In the genomic region with DNA sequence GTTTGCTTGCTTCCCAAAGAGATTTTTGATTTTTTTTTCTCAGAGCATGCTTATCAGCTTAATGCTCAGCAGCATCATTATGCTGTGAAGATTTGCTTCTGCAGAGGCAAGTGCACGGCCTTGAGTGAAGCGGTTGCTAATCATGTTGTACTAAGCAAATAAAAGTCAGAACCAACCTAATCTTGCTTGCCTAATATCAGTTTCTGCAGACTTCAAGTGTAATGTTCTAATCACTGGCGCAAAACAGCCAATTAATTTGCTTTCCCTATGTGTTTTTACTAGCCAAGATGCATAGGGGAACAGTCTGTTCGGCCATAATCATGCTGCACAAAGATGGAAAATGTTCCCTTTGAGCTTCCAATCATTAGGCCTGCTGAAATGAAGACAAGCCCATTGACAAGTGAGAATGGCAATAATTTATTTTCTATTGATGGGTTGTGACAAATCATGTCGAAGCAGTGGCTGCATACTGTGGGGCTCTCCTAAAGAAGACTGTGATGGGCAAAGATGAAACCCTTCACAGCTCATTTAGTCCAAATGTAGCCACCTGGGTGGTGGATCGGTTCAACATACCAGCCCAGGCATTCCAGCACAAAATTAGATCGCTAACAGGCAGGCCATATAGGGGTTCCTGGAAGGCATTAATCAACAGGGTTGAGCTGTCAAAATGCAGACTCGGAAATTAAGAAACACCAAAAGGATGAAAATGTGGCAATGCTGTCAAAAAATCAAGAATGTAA, we compare ENCODE assay signal across 15 mouse cellular contexts.
DNase-seq lines count a peak whose midpoint lies in the region; ATAC-seq and TF ChIP-seq lines count a peak whose summit lies in the region.
"Had no signal": no experiment of that assay in that cellular context is flagged by ENCODE, and none has a peak within 500 bp of the region (broad histone marks: within the 10 kb centered on the region; RNA-seq: fewer than 3 reads in every experiment).

No protein-coding gene starts in this region.

- no peak for DNase-seq in neural tube, embryonic 11.5 days (ENCODE audit: low spot score)
- no peak for DNase-seq in neural tube, embryonic 10.5 days (ENCODE audit: extremely low spot score, low spot score)
- peak; percentile 31 for DNase-seq in midbrain, embryonic 14.5 days
- DNase-seq in left cerebral cortex, adult 11 months (ENCODE audit: low spot score), result no peak
- no peak for DNase-seq in gastrocnemius, adult 2 months
- DNase-seq: adrenal gland, adult 8-10 months; cerebellum, adult 9-10 months; heart, adult 18-20 months; kidney, postnatal 10 days; thymus, postnatal 14 days had no signal

- H3K9me3 ChIP-seq in neural tube, embryonic 11.5 days (ENCODE audit: control insufficient read depth, low read length), result no peaks in the 10 kb centered on the region
- no peaks in the 10 kb centered on the region for H3K9me3 ChIP-seq in hindbrain, embryonic 12.5 days (replicated peaks)
- no peaks in the 10 kb centered on the region for H3K9me3 ChIP-seq in midbrain, embryonic 14.5 days (ENCODE audit: control insufficient read depth, low read length)
- H3K9me3 ChIP-seq: lung, embryonic 15.5 days had no signal

- no peak overlapping the region for H3K27ac ChIP-seq in neural tube, embryonic 11.5 days (ENCODE audit: low read depth, low read length)
- H3K27ac ChIP-seq in hindbrain, embryonic 12.5 days, result peak overlapping the region; percentile 23; the same call in 1 of the 2 replicates
- no peak overlapping the region; the same call in 1 of the 2 replicates for H3K27ac ChIP-seq in midbrain, embryonic 14.5 days (replicated peaks; ENCODE audit: low read depth, low read length)
- no peak overlapping the region for H3K27ac ChIP-seq in gastrocnemius, adult 2 months
- H3K27ac ChIP-seq: lung, embryonic 15.5 days; stomach, postnatal 0 days had no signal

- peak; percentile 51; the same call in 1 of the 2 replicates for ATAC-seq in neural tube, embryonic 11.5 days (ENCODE audit: insufficient read depth, low FRiP score, low TSS enrichment)
- peak; percentile 79 for ATAC-seq in hindbrain, embryonic 12.5 days (ENCODE audit: low FRiP score)
- no peak for ATAC-seq in midbrain, embryonic 14.5 days (ENCODE audit: low FRiP score, low TSS enrichment)
- no peak for ATAC-seq in erythroblast, adult 5-6 weeks (replicated peaks; ENCODE audit: low FRiP score, poor library complexity, severe bottlenecking)
- ATAC-seq: CD4-positive, CD25-positive, alpha-beta regulatory T cell, adult 4 months had no signal

- no peak overlapping the region for H3K4me3 ChIP-seq in neural tube, embryonic 11.5 days (ENCODE audit: low read depth, low read length)
- H3K4me3 ChIP-seq in hindbrain, embryonic 12.5 days, result no peak overlapping the region
- H3K4me3 ChIP-seq in midbrain, embryonic 14.5 days (replicated peaks; ENCODE audit: low read depth, low read length), result no peak overlapping the region
- no peak overlapping the region for H3K4me3 ChIP-seq in gastrocnemius, adult 2 months
- H3K4me3 ChIP-seq: lung, embryonic 15.5 days had no signal

- no peaks in the 10 kb centered on the region for H3K36me3 ChIP-seq in neural tube, embryonic 11.5 days (ENCODE audit: control insufficient read depth, insufficient read depth, low read length)
- H3K36me3 ChIP-seq in hindbrain, embryonic 12.5 days, result no peaks in the 10 kb centered on the region
- no peaks in the 10 kb centered on the region for H3K36me3 ChIP-seq in midbrain, embryonic 14.5 days (ENCODE audit: control insufficient read depth, insufficient read depth, low read length)
- H3K36me3 ChIP-seq: lung, embryonic 15.5 days had no signal

- no peak overlapping the region for H3K4me2 ChIP-seq in neural tube, embryonic 11.5 days (ENCODE audit: low read depth)
- H3K4me2 ChIP-seq in hindbrain, embryonic 12.5 days (replicated peaks), result no peak overlapping the region
- H3K4me2 ChIP-seq in midbrain, embryonic 14.5 days (ENCODE audit: low read length), result no peak overlapping the region
- H3K4me2 ChIP-seq: lung, embryonic 15.5 days had no signal

- no peaks in the 10 kb centered on the region for H3K27me3 ChIP-seq in neural tube, embryonic 11.5 days (ENCODE audit: control insufficient read depth, insufficient read depth, low read length)
- no peaks in the 10 kb centered on the region for H3K27me3 ChIP-seq in hindbrain, embryonic 12.5 days
- no peaks in the 10 kb centered on the region for H3K27me3 ChIP-seq in midbrain, embryonic 14.5 days (ENCODE audit: control insufficient read depth, insufficient read depth, low read length)
- H3K27me3 ChIP-seq: lung, embryonic 15.5 days had no signal

- H3K4me1 ChIP-seq in neural tube, embryonic 11.5 days (ENCODE audit: control insufficient read depth, insufficient read depth, low read length), result no peaks in the 10 kb centered on the region
- 0 out of 2 replicates have a peak, but pooled peaks cover 5% of the 10 kb centered on the region for H3K4me1 ChIP-seq in hindbrain, embryonic 12.5 days
- no peaks in the 10 kb centered on the region for H3K4me1 ChIP-seq in midbrain, embryonic 14.5 days (ENCODE audit: control insufficient read depth, insufficient read depth, low read length)
- H3K4me1 ChIP-seq: lung, embryonic 15.5 days had no signal

- no peak for TF ChIP-seq CTCF in gastrocnemius, adult 2 months (IDR thresholded peaks at IDR 0.05)

- WGBS in neural tube, embryonic 11.5 days, result 57% methylated on average over 8 of the region's 8 CpGs
- 51% methylated on average over 8 of the region's 8 CpGs for WGBS in hindbrain, embryonic 12.5 days
- 63% methylated on average over 8 of the region's 8 CpGs for WGBS in midbrain, embryonic 14.5 days

- no peak overlapping the region for H3K9ac ChIP-seq in neural tube, embryonic 11.5 days (ENCODE audit: low read length)
- H3K9ac ChIP-seq in hindbrain, embryonic 12.5 days, result no peak overlapping the region
- no peak overlapping the region for H3K9ac ChIP-seq in midbrain, embryonic 14.5 days (replicated peaks; ENCODE audit: low read length)
- H3K9ac ChIP-seq: lung, embryonic 15.5 days had no signal

- intact Hi-C loops in gastrocnemius, adult 2 months (cut with DNase I), result no loop called here

Comparison
In these comparisons a context has a peak if more than half of its experiments do, and no peak if none do; other contexts are left out.
1. ATAC-seq: peak in neural tube, embryonic 11.5 days (single experiment) and hindbrain, embryonic 12.5 days (single experiment); none in midbrain, embryonic 14.5 days (single experiment) and erythroblast, adult 5-6 weeks (single experiment).